ENCODE assay signal across 32 mouse cellular contexts in the genomic region with DNA sequence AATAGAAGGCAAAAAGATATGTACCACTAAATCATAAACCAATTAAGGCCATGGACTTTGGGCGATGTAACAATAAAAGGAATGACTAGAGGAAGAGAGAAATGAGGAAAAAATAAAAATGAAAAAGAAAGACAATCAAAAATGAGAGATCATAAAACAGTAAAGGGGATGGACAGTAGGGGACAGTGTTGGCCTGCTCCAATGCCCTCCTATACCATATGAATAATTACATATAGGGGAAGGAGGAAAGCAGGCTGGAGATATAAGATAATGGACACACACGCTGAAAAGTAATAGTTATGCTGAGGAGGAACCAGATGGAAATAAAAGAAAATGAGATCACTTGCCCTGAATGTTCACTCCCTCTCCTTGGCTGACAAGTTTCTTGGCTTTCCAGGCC. TPM values are rescaled to one million over a fixed set of nuclear protein-coding genes. Genes with fewer than 3 reads are reported as not detected.
DNase-seq lines count a peak whose midpoint lies in the region; ATAC-seq and TF ChIP-seq lines count a peak whose summit lies in the region.
"Had no signal": no experiment of that assay in that cellular context is flagged by ENCODE, and none has a peak within 500 bp of the region (broad histone marks: within the 10 kb centered on the region; RNA-seq: fewer than 3 reads in every experiment).

No protein-coding gene starts in this region.

- H3K4me1 ChIP-seq in heart, adult 2 months (ENCODE audit: control insufficient read depth, insufficient read depth, low read length) = no peaks in the 10 kb centered on the region
- H3K4me1 ChIP-seq in midbrain, postnatal 0 days (ENCODE audit: insufficient read depth, low read length) = no peaks in the 10 kb centered on the region
- H3K4me1 ChIP-seq in midbrain, embryonic 10.5 days = no peaks in the 10 kb centered on the region
- no peaks in the 10 kb centered on the region for H3K4me1 ChIP-seq in thymus, adult 2 months (replicated peaks; ENCODE audit: control insufficient read depth, insufficient read depth, low read length)
- H3K4me1 ChIP-seq: embryonic facial prominence, embryonic 13.5 days; forebrain, embryonic 10.5 days; forebrain, embryonic 15.5 days; heart, embryonic 10.5 days; hindbrain, embryonic 13.5 days; kidney, embryonic 15.5 days; limb, embryonic 13.5 days; liver, embryonic 13.5 days; lung, embryonic 15.5 days; neural tube, embryonic 12.5 days had no signal

- 62% methylated on average over 2 of the region's 2 CpGs for WGBS in heart, adult 2 months
- 69% methylated on average over 2 of the region's 2 CpGs for WGBS in midbrain, postnatal 0 days
- WGBS in midbrain, embryonic 10.5 days = 89% methylated on average over 2 of the region's 2 CpGs
- WGBS in thymus, adult 2 months = 68% methylated on average over 2 of the region's 2 CpGs

- TF ChIP-seq EP300 in heart, adult 2 months (IDR thresholded peaks at IDR 0.05; ENCODE audit: insufficient read depth, low read depth, low read length) = no peak

- no peaks in the 10 kb centered on the region for H3K9me3 ChIP-seq in midbrain, postnatal 0 days (ENCODE audit: low read length)
- no peaks in the 10 kb centered on the region for H3K9me3 ChIP-seq in midbrain, embryonic 10.5 days (replicated peaks)
- H3K9me3 ChIP-seq: embryonic facial prominence, embryonic 13.5 days; forebrain, embryonic 10.5 days; forebrain, embryonic 15.5 days; heart, embryonic 10.5 days; hindbrain, embryonic 13.5 days; kidney, embryonic 15.5 days; limb, embryonic 13.5 days; liver, embryonic 13.5 days; lung, embryonic 15.5 days; neural tube, embryonic 12.5 days had no signal

- intact Hi-C loops in heart, adult 2 months (cut with DNase I) = no loop called here
- intact Hi-C loops in left cerebral cortex, adult 2 months (cut with DNase I) = no loop called here
- intact Hi-C loops in left cerebral cortex, postnatal 14 days (cut with DNase I) = no loop called here

- H3K27me3 ChIP-seq in heart, adult 2 months (ENCODE audit: control insufficient read depth, insufficient read depth, low read length) = no peaks in the 10 kb centered on the region
- H3K27me3 ChIP-seq in midbrain, postnatal 0 days (ENCODE audit: insufficient read depth, low read length) = no peaks in the 10 kb centered on the region
- peaks cover 38% of the 10 kb centered on the region for H3K27me3 ChIP-seq in midbrain, embryonic 10.5 days (ENCODE audit: low read depth, poor library complexity, severe bottlenecking)
- no peaks in the 10 kb centered on the region for H3K27me3 ChIP-seq in thymus, adult 2 months (ENCODE audit: control insufficient read depth, insufficient read depth, low read length)
- H3K27me3 ChIP-seq: embryonic facial prominence, embryonic 13.5 days; forebrain, embryonic 15.5 days; liver, embryonic 13.5 days; lung, embryonic 15.5 days; neural tube, embryonic 12.5 days had no signal

- no peak overlapping the region for H3K4me3 ChIP-seq in heart, adult 2 months
- no peak overlapping the region for H3K4me3 ChIP-seq in left cerebral cortex, adult 2 months
- no peak overlapping the region for H3K4me3 ChIP-seq in midbrain, postnatal 0 days (ENCODE audit: low read depth, low read length)
- no peak overlapping the region for H3K4me3 ChIP-seq in midbrain, embryonic 10.5 days
- H3K4me3 ChIP-seq in thymus, adult 2 months (ENCODE audit: control insufficient read depth, insufficient read depth, low read length) = no peak overlapping the region
- H3K4me3 ChIP-seq: embryonic facial prominence, embryonic 13.5 days; forebrain, embryonic 10.5 days; forebrain, embryonic 15.5 days; heart, embryonic 10.5 days; hindbrain, embryonic 13.5 days; kidney, embryonic 15.5 days; limb, embryonic 13.5 days; liver, embryonic 13.5 days; lung, embryonic 15.5 days; myocyte; neural tube, embryonic 12.5 days had no signal

- no peak overlapping the region for H3K9ac ChIP-seq in heart, adult 2 months (ENCODE audit: low read depth, low read length)
- H3K9ac ChIP-seq in midbrain, postnatal 0 days (replicated peaks; ENCODE audit: low read length, poor library complexity, severe bottlenecking) = no peak overlapping the region
- H3K9ac ChIP-seq: embryonic facial prominence, embryonic 13.5 days; forebrain, embryonic 15.5 days; hindbrain, embryonic 13.5 days; kidney, embryonic 15.5 days; limb, embryonic 13.5 days; liver, embryonic 13.5 days; lung, embryonic 15.5 days; neural tube, embryonic 12.5 days had no signal

- peak; percentile 36 for TF ChIP-seq CTCF in heart, adult 2 months (IDR thresholded peaks at IDR 0.05)
- peak; percentile 28 for TF ChIP-seq CTCF in left cerebral cortex, adult 2 months (IDR thresholded peaks at IDR 0.05)
- TF ChIP-seq CTCF in midbrain, postnatal 0 days (IDR thresholded peaks at IDR 0.05) = peak; percentile 29; the same call in 1 of the 2 replicates
- TF ChIP-seq CTCF in thymus, adult 2 months (IDR thresholded peaks at IDR 0.05; ENCODE audit: borderline replicate concordance, control insufficient read depth, extremely low read depth, insufficient read depth, low read length, poor library complexity) = no peak

- no peak for TF ChIP-seq POLR2A in heart, adult 2 months (IDR thresholded peaks at IDR 0.05; ENCODE audit: insufficient read depth, low read depth, low read length)
- TF ChIP-seq POLR2A in thymus, adult 2 months (IDR thresholded peaks at IDR 0.05; ENCODE audit: control insufficient read depth, extremely low read depth, insufficient read depth, low read length, poor library complexity) = no peak

- no peak for ATAC-seq in midbrain, postnatal 0 days (ENCODE audit: low FRiP score)
- ATAC-seq in megakaryocyte-erythroid progenitor cell, adult 5-6 weeks (replicated peaks; ENCODE audit: low FRiP score, low TSS enrichment, poor library complexity, severe bottlenecking) = peak; percentile 90
- ATAC-seq: forebrain, embryonic 15.5 days; midbrain, embryonic 16.5 days had no signal

- DNase-seq in heart, adult 2 months = no peak
- DNase-seq in heart, adult 8-10 months (ENCODE audit: low spot score) = no peak
- no peak for DNase-seq in left cerebral cortex, adult 2 months (ENCODE audit: extremely low spot score in 1 of 2, low spot score in 2 of 2)
- no peak for DNase-seq in left cerebral cortex, postnatal 14 days (ENCODE audit: low spot score in 2 of 2)
- DNase-seq in midbrain, postnatal 0 days (ENCODE audit: low spot score) = no peak
- DNase-seq in midbrain, embryonic 10.5 days (ENCODE audit: low spot score) = no peak
- no peak for DNase-seq in thymus, adult 2 months
- DNase-seq: adrenal gland, postnatal 14 days; cerebellum, adult 11-12 months; cerebellum, adult 9-11 months; gastrocnemius, postnatal 10 days; heart, postnatal 36 days; kidney, adult 18-20 months; kidney, postnatal 36 days; liver, embryonic 13.5 days; right cerebral cortex, postnatal 14 days; thymus, postnatal 14 days had no signal

- no peaks in the 10 kb centered on the region for H3K36me3 ChIP-seq in heart, adult 2 months (ENCODE audit: control insufficient read depth, insufficient read depth, low read length)
- H3K36me3 ChIP-seq in midbrain, postnatal 0 days (ENCODE audit: insufficient read depth, low read length) = no peaks in the 10 kb centered on the region
- H3K36me3 ChIP-seq in midbrain, embryonic 10.5 days = no peaks in the 10 kb centered on the region
- no peaks in the 10 kb centered on the region for H3K36me3 ChIP-seq in thymus, adult 2 months (ENCODE audit: control insufficient read depth, insufficient read depth, low read length)
- H3K36me3 ChIP-seq: embryonic facial prominence, embryonic 13.5 days; forebrain, embryonic 10.5 days; forebrain, embryonic 15.5 days; heart, embryonic 10.5 days; hindbrain, embryonic 13.5 days; kidney, embryonic 15.5 days; limb, embryonic 13.5 days; liver, embryonic 13.5 days; lung, embryonic 15.5 days; neural tube, embryonic 12.5 days had no signal

- no peaks in the 10 kb centered on the region for H3K79me2 ChIP-seq in heart, adult 2 months (replicated peaks; ENCODE audit: control insufficient read depth, insufficient read depth, low read length)

- no peak overlapping the region for H3K4me2 ChIP-seq in midbrain, postnatal 0 days (ENCODE audit: low read depth, low read length, poor library complexity, severe bottlenecking)
- H3K4me2 ChIP-seq: embryonic facial prominence, embryonic 13.5 days; forebrain, embryonic 15.5 days; hindbrain, embryonic 13.5 days; kidney, embryonic 15.5 days; limb, embryonic 13.5 days; liver, embryonic 13.5 days; lung, embryonic 15.5 days; midbrain, embryonic 11.5 days; neural tube, embryonic 12.5 days had no signal

- no peak overlapping the region for H3K27ac ChIP-seq in heart, adult 2 months
- no peak overlapping the region for H3K27ac ChIP-seq in left cerebral cortex, adult 2 months
- no peak overlapping the region for H3K27ac ChIP-seq in midbrain, postnatal 0 days (ENCODE audit: low read depth, low read length)
- no peak overlapping the region for H3K27ac ChIP-seq in midbrain, embryonic 10.5 days (replicated peaks)
- no peak overlapping the region for H3K27ac ChIP-seq in thymus, adult 2 months (ENCODE audit: control insufficient read depth, insufficient read depth, low read length)
- H3K27ac ChIP-seq: embryonic facial prominence, embryonic 13.5 days; forebrain, embryonic 10.5 days; forebrain, embryonic 15.5 days; heart, embryonic 10.5 days; hindbrain, embryonic 13.5 days; kidney, embryonic 15.5 days; limb, embryonic 13.5 days; liver, embryonic 13.5 days; lung, embryonic 15.5 days; macrophage; neural tube, embryonic 12.5 days had no signal

RNA-seq across cellular contexts. Expression of a gene that starts 21.3 kb away (rescaled TPM):
- not detected for total RNA-seq in heart, adult 2 months (2021)
- 0.15 TPM in 1 of 2 replicates, not detected in the other for polyA plus RNA-seq in heart, adult 2 months (2012; rRNA removed)
- not detected for total RNA-seq in heart, adult 8-10 months (2022)
- total RNA-seq in left cerebral cortex, adult 2 months (2021) = 1 to 10 TPM; 2.0 to 2.1 TPM
- 1 to 10 TPM; 2.2 to 2.6 TPM for total RNA-seq in left cerebral cortex, postnatal 14 days (2021)
- total RNA-seq in midbrain, postnatal 0 days (2014; rRNA removed) = 2.4 and 5.4 TPM in 2 replicates
- 3.4 and 3.9 TPM in 2 replicates for polyA plus RNA-seq in midbrain, postnatal 0 days (2015; fragmentation: Nextera tagmentation; extraction: Ambion mirVana)
- 7.1 and 9.3 TPM in 2 replicates for polyA plus RNA-seq in midbrain, embryonic 10.5 days (2016; fragmentation: Nextera tagmentation; extraction: Ambion mirVana)
- total RNA-seq in megakaryocyte-erythroid progenitor cell, adult 5-6 weeks (2014; fragmentation: Nextera tagmentation) = 0.42 and 1.1 TPM in 2 replicates
- 0.57 and 2.0 TPM in 2 replicates for total RNA-seq in megakaryocyte-erythroid progenitor cell, adult 5-6 weeks (2017)
- not detected in 2 replicates for polyA plus RNA-seq in thymus, adult 2 months (2012; rRNA removed)
- total RNA-seq: heart, postnatal 36 days had no signal
- polyA plus RNA-seq: macrophage; myocyte; small intestine, adult 2 months had no signal

RNA-seq across cellular contexts. Expression of a gene that starts 52.4 kb away (rescaled TPM):
- 10 to 100 TPM; 10.3 to 10.9 TPM for total RNA-seq in heart, adult 2 months (2021)
- 4.0 and 5.7 TPM in 2 replicates for polyA plus RNA-seq in heart, adult 2 months (2012; rRNA removed)
- 10 to 100 TPM in 1 of 4 experiments, 1 to 10 TPM in 3; 6.9 to 11.8 (median 9.3) TPM for total RNA-seq in heart, adult 8-10 months (2022)
- total RNA-seq in left cerebral cortex, adult 2 months (2021) = 10 to 100 TPM; 44.9 to 47.7 TPM
- total RNA-seq in left cerebral cortex, postnatal 14 days (2021) = 10 to 100 TPM; 36.9 to 43.8 TPM
- total RNA-seq in midbrain, postnatal 0 days (2014; rRNA removed) = 97.4 and 116 TPM in 2 replicates
- polyA plus RNA-seq in midbrain, postnatal 0 days (2015; fragmentation: Nextera tagmentation; extraction: Ambion mirVana) = 151 and 155 TPM in 2 replicates
- polyA plus RNA-seq in midbrain, embryonic 10.5 days (2016; fragmentation: Nextera tagmentation; extraction: Ambion mirVana) = 95.0 and 109 TPM in 2 replicates
- total RNA-seq in megakaryocyte-erythroid progenitor cell, adult 5-6 weeks (2014; fragmentation: Nextera tagmentation) = 0.98 TPM in 1 of 2 replicates, not detected in the other
- total RNA-seq in megakaryocyte-erythroid progenitor cell, adult 5-6 weeks (2017) = 1.3 and 3.9 TPM in 2 replicates
- 0.94 and 1.1 TPM in 2 replicates for polyA plus RNA-seq in thymus, adult 2 months (2012; rRNA removed)
